Mouse (Mus musculus): Measurements from ENCODE around the gene Ywhag. TPM values are rescaled to one million over a fixed set of nuclear protein-coding genes. Genes with fewer than 3 reads are reported as not detected.

The Ywhag gene
- polyA plus RNA-seq, 1 experiment from 2014 or later, result 97.4 TPM

GRCm38 (mm10) chr5:135942710-135943109, 8.3 kb upstream of the Ywhag start:
- Histone ChIP-seq H3K4me2 (ENCODE audit: low read depth, low read length) (no peak overlapping the region), H3K27me3 (replicated peaks; ENCODE audit: control insufficient read depth, insufficient read depth, low read length) (no peaks in the 10 kb centered on the region), H3K9ac (ENCODE audit: low read depth, low read length) (no peak overlapping the region), H3K9me3 (ENCODE audit: control insufficient read depth, low read length) (no peaks in the 10 kb centered on the region), H3K27ac (replicated peaks; ENCODE audit: low read depth, low read length) (no peak overlapping the region), H3K36me3 (ENCODE audit: control insufficient read depth, insufficient read depth, low read length) (no peaks in the 10 kb centered on the region), H3K4me1 (ENCODE audit: control insufficient read depth, insufficient read depth, low read length) (peaks cover 5% of the 10 kb centered on the region; the same call in 1 of the 2 replicates), H3K4me3 (ENCODE audit: low read depth, low read length) (no peak overlapping the region)
- DNase-seq (ENCODE audit: low spot score) (no peak), ATAC-seq (ENCODE audit: low read depth) (no peak)
- WGBS, result 71% methylated on average over 6 of the region's 6 CpGs

- Histone ChIP-seq H3K9me3 (ENCODE audit: control insufficient read depth, low read length) (no peaks in the 10 kb centered on the region), H3K27ac (replicated peaks; ENCODE audit: low read depth, low read length) (no peak overlapping the region), H3K9ac (ENCODE audit: low read depth, low read length) (no peak overlapping the region), H3K27me3 (replicated peaks; ENCODE audit: control insufficient read depth, insufficient read depth, low read length) (no peaks in the 10 kb centered on the region), H3K36me3 (ENCODE audit: control insufficient read depth, insufficient read depth, low read length) (no peaks in the 10 kb centered on the region), H3K4me3 (ENCODE audit: low read depth, low read length) (no peak overlapping the region), H3K4me2 (ENCODE audit: low read depth, low read length) (no peak overlapping the region), H3K4me1 (ENCODE audit: control insufficient read depth, insufficient read depth, low read length) (no peaks in the 10 kb centered on the region)
- no peak for DNase-seq (ENCODE audit: low spot score)
- WGBS, result 56% methylated on average over 5 of the region's 5 CpGs
- ATAC-seq (ENCODE audit: low read depth), result no peak
Measured at GRCm38 (mm10) chr5:135940587-135940986, 6.2 kb upstream of the Ywhag start.

GRCm38 (mm10) chr5:135935641-135936190, 1.3 kb upstream of the Ywhag start:
- no peak overlapping the region for H3K4me2 ChIP-seq (ENCODE audit: low read depth, low read length)
- H3K9ac ChIP-seq (ENCODE audit: low read depth, low read length), result no peak overlapping the region
- peaks cover 13% of the 10 kb centered on the region for H3K4me1 ChIP-seq (ENCODE audit: control insufficient read depth, insufficient read depth, low read length)
- H3K4me3 ChIP-seq (ENCODE audit: low read depth, low read length), result no peak overlapping the region
- peaks cover 12% of the 10 kb centered on the region for H3K36me3 ChIP-seq (ENCODE audit: control insufficient read depth, insufficient read depth, low read length)
- 79% methylated on average over 6 of the region's 6 CpGs for WGBS
- H3K27me3 ChIP-seq (replicated peaks; ENCODE audit: control insufficient read depth, insufficient read depth, low read length), result no peaks in the 10 kb centered on the region
- no peaks in the 10 kb centered on the region for H3K9me3 ChIP-seq (ENCODE audit: control insufficient read depth, low read length)
- ATAC-seq (ENCODE audit: low read depth) (no peak), DNase-seq (ENCODE audit: low spot score) (no peak)
- H3K27ac ChIP-seq (replicated peaks; ENCODE audit: low read depth, low read length), result peak overlapping the region; percentile 92; the same call in 1 of the 2 replicates

- H3K9me3 ChIP-seq (ENCODE audit: control insufficient read depth, low read length), result no peaks in the 10 kb centered on the region
- peak overlapping the region; percentile 92 for H3K27ac ChIP-seq (replicated peaks; ENCODE audit: low read depth, low read length)
- H3K27me3 ChIP-seq (replicated peaks; ENCODE audit: control insufficient read depth, insufficient read depth, low read length), result no peaks in the 10 kb centered on the region
- H3K4me2 ChIP-seq (ENCODE audit: low read depth, low read length), result peak overlapping the region; percentile 71
- peak; percentile 34 for ATAC-seq (ENCODE audit: low read depth)
- no peak for DNase-seq (ENCODE audit: low spot score)
- peaks cover 13% of the 10 kb centered on the region for H3K4me1 ChIP-seq (ENCODE audit: control insufficient read depth, insufficient read depth, low read length)
- peaks cover 18% of the 10 kb centered on the region for H3K36me3 ChIP-seq (ENCODE audit: control insufficient read depth, insufficient read depth, low read length)
- H3K4me3 ChIP-seq (ENCODE audit: low read depth, low read length), result peak overlapping the region; percentile 91
- H3K9ac ChIP-seq (ENCODE audit: low read depth, low read length), result peak overlapping the region; percentile 87
- 47% methylated on average over 7 of the region's 7 CpGs for WGBS
Measured at GRCm38 (mm10) chr5:135935176-135935523, 734 bp upstream of the Ywhag start.

GRCm38 (mm10) chr5:135933900-135934441, 445 bp downstream of the Ywhag start:
- peak overlapping the region; percentile 91 for H3K4me3 ChIP-seq (ENCODE audit: low read depth, low read length)
- H3K9ac ChIP-seq (ENCODE audit: low read depth, low read length), result peak overlapping the region; percentile 87
- H3K4me2 ChIP-seq (ENCODE audit: low read depth, low read length), result peak overlapping the region; percentile 71
- H3K9me3 ChIP-seq (ENCODE audit: control insufficient read depth, low read length), result no peaks in the 10 kb centered on the region
- H3K36me3 ChIP-seq (ENCODE audit: control insufficient read depth, insufficient read depth, low read length), result peaks cover 30% of the 10 kb centered on the region
- peaks cover 13% of the 10 kb centered on the region for H3K4me1 ChIP-seq (ENCODE audit: control insufficient read depth, insufficient read depth, low read length)
- peak; percentile 56 for ATAC-seq (ENCODE audit: low read depth)
- under 1% methylated on average over 33 of the region's 35 CpGs for WGBS
- no peaks in the 10 kb centered on the region for H3K27me3 ChIP-seq (replicated peaks; ENCODE audit: control insufficient read depth, insufficient read depth, low read length)
- peak; percentile 62 for DNase-seq (ENCODE audit: low spot score)
- peak overlapping the region; percentile 92 for H3K27ac ChIP-seq (replicated peaks; ENCODE audit: low read depth, low read length)

GRCm38 (mm10) chr5:135933222-135933899, 1.1 kb downstream of the Ywhag start:
- Histone ChIP-seq H3K27me3 (replicated peaks; ENCODE audit: control insufficient read depth, insufficient read depth, low read length) (no peaks in the 10 kb centered on the region), H3K9me3 (ENCODE audit: control insufficient read depth, low read length) (no peaks in the 10 kb centered on the region), H3K4me1 (ENCODE audit: control insufficient read depth, insufficient read depth, low read length) (peaks cover 13% of the 10 kb centered on the region), H3K4me3 (ENCODE audit: low read depth, low read length) (peak overlapping the region; percentile 91), H3K9ac (ENCODE audit: low read depth, low read length) (peak overlapping the region; percentile 87), H3K36me3 (ENCODE audit: control insufficient read depth, insufficient read depth, low read length) (peaks cover 35% of the 10 kb centered on the region), H3K27ac (replicated peaks; ENCODE audit: low read depth, low read length) (peak overlapping the region; percentile 92), H3K4me2 (ENCODE audit: low read depth, low read length) (peak overlapping the region; percentile 71)
- no peak for DNase-seq (ENCODE audit: low spot score)
- ATAC-seq (ENCODE audit: low read depth), result no peak
- 8% methylated on average over 12 of the region's 12 CpGs for WGBS

GRCm38 (mm10) chr5:135932359-135932758, 2.1 kb downstream of the Ywhag start:
- H3K4me3 ChIP-seq (ENCODE audit: low read depth, low read length), result peak overlapping the region; percentile 14; the same call in 1 of the 2 replicates
- no peak overlapping the region for H3K9ac ChIP-seq (ENCODE audit: low read depth, low read length)
- H3K9me3 ChIP-seq (ENCODE audit: control insufficient read depth, low read length), result no peaks in the 10 kb centered on the region
- H3K27me3 ChIP-seq (replicated peaks; ENCODE audit: control insufficient read depth, insufficient read depth, low read length), result no peaks in the 10 kb centered on the region
- DNase-seq (ENCODE audit: low spot score) (no peak), ATAC-seq (ENCODE audit: low read depth) (no peak)
- no peak overlapping the region for H3K27ac ChIP-seq (replicated peaks; ENCODE audit: low read depth, low read length)
- WGBS, result 76% methylated on average over 2 of the region's 2 CpGs
- peaks cover 44% of the 10 kb centered on the region for H3K36me3 ChIP-seq (ENCODE audit: control insufficient read depth, insufficient read depth, low read length)
- H3K4me2 ChIP-seq (ENCODE audit: low read depth, low read length), result peak overlapping the region; percentile 71
- H3K4me1 ChIP-seq (ENCODE audit: control insufficient read depth, insufficient read depth, low read length), result peaks cover 13% of the 10 kb centered on the region

GRCm38 (mm10) chr5:135931526-135931925, 2.9 kb downstream of the Ywhag start:
- Histone ChIP-seq H3K27ac (replicated peaks; ENCODE audit: low read depth, low read length) (no peak overlapping the region), H3K4me2 (ENCODE audit: low read depth, low read length) (peak overlapping the region; percentile 6; the same call in 1 of the 2 replicates), H3K4me1 (ENCODE audit: control insufficient read depth, insufficient read depth, low read length) (peaks cover 13% of the 10 kb centered on the region), H3K36me3 (ENCODE audit: control insufficient read depth, insufficient read depth, low read length) (peaks cover 53% of the 10 kb centered on the region), H3K9ac (ENCODE audit: low read depth, low read length) (no peak overlapping the region), H3K4me3 (ENCODE audit: low read depth, low read length) (no peak overlapping the region), H3K9me3 (ENCODE audit: control insufficient read depth, low read length) (no peaks in the 10 kb centered on the region), H3K27me3 (replicated peaks; ENCODE audit: control insufficient read depth, insufficient read depth, low read length) (no peaks in the 10 kb centered on the region)
- WGBS, result 94% methylated on average over 9 of the region's 9 CpGs
- ATAC-seq (ENCODE audit: low read depth) (no peak), DNase-seq (ENCODE audit: low spot score) (no peak)
